Mouse (Mus musculus): ENCODE data around the gene Il18bp. TPM values are rescaled to one million over a fixed set of nuclear protein-coding genes. Genes with fewer than 3 reads are reported as not detected.

Gene Il18bp
- polyA plus RNA-seq, 1 experiment from 2014 or later: 4.8 TPM

DNA sequence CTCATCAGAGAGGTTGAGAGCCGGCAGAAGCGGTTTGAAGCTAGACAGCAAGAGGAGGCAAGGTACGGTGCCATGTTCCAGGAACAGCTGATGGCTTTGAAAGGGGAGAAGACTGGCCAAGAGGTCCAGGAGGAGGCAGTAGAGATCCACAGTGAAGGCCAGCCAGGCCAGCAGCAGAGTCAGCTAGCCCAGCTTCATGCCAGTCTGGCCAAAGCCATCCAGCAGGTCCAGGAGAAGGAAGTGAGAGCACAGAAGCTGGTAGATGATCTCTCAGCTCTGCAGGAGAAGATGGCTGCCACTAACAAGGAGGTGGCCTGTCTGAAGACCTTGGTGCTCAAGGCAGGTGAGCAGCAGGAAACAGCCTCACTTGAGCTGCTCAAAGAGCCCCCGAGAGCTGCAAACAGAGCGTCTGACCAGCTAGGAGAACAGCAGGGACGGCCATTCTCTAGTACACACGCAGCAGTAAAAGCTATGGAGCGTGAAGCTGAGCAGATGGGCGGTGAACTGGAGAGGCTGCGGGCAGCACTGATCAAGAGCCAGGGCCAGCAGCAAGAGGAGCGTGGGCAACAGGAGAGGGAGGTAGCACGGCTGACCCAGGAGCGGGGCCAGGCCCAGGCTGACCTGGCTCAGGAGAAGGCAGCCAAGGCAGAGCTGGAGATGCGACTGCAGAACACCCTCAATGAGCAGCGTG is 18.9 kb downstream of the Il18bp start:
- no peak overlapping the region for H3K27ac ChIP-seq
- no peaks in the 10 kb centered on the region for H3K9me3 ChIP-seq
- no peaks in the 10 kb centered on the region for H3K27me3 ChIP-seq
- WGBS: 94% methylated on average over 15 of the region's 15 CpGs
- H3K4me3 ChIP-seq (replicated peaks): no peak overlapping the region
- H3K4me2 ChIP-seq: no peak overlapping the region
- ATAC-seq (ENCODE audit: low FRiP score): no peak
- peaks cover 94% of the 10 kb centered on the region for H3K36me3 ChIP-seq (replicated peaks)
- H3K9ac ChIP-seq: no peak overlapping the region
- no peaks in the 10 kb centered on the region for H3K4me1 ChIP-seq

DNA sequence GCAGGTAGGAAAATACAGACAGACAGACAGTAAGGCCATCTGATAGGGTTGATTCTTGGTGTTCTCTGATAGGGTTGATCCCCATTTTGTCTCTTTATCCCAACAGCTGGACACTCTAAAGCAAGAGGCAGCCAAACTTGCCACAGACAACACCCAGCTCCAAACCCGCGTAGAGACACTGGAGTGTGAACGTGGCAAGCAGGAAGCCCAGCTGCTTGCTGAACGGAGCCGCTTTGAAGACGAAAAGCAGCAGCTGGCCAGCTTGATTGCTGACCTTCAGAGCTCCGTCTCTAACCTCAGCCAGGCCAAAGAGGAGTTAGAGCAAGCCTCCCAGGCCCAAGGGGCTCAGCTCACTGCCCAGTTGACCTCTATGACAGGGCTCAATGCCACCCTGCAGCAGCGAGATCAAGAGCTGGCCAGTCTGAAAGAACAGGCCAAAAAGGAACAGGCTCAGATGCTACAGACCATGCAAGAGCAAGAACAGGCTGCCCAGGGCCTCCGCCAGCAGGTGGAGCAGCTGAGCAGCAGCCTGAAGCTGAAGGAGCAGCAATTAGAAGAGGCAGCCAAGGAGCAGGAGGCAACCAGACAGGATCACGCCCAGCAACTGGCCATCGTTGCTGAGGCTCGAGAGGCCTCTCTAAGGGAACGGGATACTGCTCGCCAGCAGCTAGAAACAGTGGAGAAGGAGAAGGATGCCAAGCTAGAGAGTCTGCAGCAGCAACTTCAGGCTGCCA is 20.1 kb downstream of the Il18bp start:
- 78% methylated on average over 14 of the region's 14 CpGs for WGBS
- H3K9ac ChIP-seq: no peak overlapping the region
- H3K36me3 ChIP-seq (replicated peaks): peaks cover 95% of the 10 kb centered on the region
- no peaks in the 10 kb centered on the region for H3K27me3 ChIP-seq
- no peaks in the 10 kb centered on the region for H3K9me3 ChIP-seq
- ATAC-seq (ENCODE audit: low FRiP score): peak; percentile 49; the same call in 1 of the 2 replicates
- H3K4me3 ChIP-seq (replicated peaks): no peak overlapping the region
- H3K4me1 ChIP-seq: no peaks in the 10 kb centered on the region
- H3K27ac ChIP-seq: no peak overlapping the region
- H3K4me2 ChIP-seq: no peak overlapping the region

DNA sequence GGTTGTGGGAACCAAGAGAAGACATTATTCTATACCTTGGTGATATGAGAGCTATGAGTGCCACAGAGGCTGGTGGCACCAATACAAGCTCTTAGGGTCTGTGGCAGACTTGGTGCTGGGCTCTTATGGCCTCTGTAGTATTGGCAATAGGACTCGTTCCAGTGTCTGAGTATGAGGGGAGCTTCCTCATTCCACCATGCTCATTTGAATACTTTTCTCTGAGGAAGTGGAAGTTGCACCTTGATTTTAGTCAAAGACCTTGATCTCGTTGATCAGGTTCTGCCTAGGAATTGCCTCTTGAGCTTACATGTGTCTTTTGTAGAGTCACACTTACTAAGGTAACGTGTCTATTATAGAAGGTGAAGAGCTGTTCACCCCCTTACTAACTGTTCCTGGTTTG is 24.2 kb downstream of the Il18bp start:
- ATAC-seq (ENCODE audit: low FRiP score): no peak
- Histone ChIP-seq H3K27me3 (no peaks in the 10 kb centered on the region), H3K9ac (no peak overlapping the region), H3K36me3 (replicated peaks) (peaks cover 93% of the 10 kb centered on the region), H3K4me3 (replicated peaks) (no peak overlapping the region), H3K4me2 (no peak overlapping the region), H3K27ac (no peak overlapping the region), H3K9me3 (no peaks in the 10 kb centered on the region), H3K4me1 (no peaks in the 10 kb centered on the region)
- WGBS: 88% methylated on average over 3 of the region's 3 CpGs

DNA sequence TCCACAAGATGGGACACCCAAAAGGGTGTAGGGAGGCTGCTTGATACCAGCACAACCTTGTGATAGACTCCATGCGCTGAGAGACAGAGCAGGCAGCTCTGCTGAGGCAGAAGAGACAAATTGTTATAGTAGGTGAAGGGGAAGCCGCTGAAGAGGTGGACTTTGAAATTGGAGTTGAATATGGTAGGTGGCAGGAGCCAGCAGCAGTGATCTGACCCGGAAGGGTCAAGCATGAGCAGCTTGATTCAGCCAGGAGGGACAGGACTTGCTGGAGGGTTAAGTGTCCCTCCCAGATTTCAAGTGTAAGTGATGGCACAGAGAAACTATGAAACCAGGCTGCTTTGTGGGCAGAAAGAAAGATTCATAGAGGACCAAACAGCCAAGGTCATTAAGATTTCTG is 33.4 kb downstream of the Il18bp start:
- no peak for ATAC-seq (ENCODE audit: low FRiP score)
- no peaks in the 10 kb centered on the region for H3K4me1 ChIP-seq
- no peak overlapping the region for H3K4me3 ChIP-seq (replicated peaks)
- no peak overlapping the region for H3K9ac ChIP-seq
- peaks cover 64% of the 10 kb centered on the region for H3K36me3 ChIP-seq (replicated peaks)
- WGBS: 93% methylated on average over 3 of the region's 3 CpGs
- no peak overlapping the region for H3K4me2 ChIP-seq
- no peaks in the 10 kb centered on the region for H3K9me3 ChIP-seq
- no peaks in the 10 kb centered on the region for H3K27me3 ChIP-seq
- H3K27ac ChIP-seq: no peak overlapping the region

DNA sequence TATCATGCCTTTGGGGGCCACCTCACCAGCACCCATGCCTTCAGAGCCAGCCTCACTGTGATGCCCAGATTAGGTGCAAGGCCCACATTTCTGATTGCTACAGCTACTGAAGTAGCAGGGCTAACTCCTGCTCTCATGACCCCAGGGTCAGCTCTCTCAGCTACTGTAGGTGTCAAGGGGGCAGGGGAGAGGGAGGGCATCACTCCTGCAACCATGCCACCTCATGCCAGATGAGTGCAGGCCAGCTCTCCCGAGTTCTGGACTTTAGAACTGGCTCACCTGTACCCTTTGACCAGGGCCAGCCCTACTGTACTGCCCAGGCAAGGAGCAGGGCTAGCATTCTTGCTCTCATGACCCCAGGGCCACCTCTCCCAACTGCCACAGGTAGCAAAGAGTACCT is 35.8 kb downstream of the Il18bp start:
- H3K36me3 ChIP-seq (replicated peaks): peaks cover 50% of the 10 kb centered on the region

DNA sequence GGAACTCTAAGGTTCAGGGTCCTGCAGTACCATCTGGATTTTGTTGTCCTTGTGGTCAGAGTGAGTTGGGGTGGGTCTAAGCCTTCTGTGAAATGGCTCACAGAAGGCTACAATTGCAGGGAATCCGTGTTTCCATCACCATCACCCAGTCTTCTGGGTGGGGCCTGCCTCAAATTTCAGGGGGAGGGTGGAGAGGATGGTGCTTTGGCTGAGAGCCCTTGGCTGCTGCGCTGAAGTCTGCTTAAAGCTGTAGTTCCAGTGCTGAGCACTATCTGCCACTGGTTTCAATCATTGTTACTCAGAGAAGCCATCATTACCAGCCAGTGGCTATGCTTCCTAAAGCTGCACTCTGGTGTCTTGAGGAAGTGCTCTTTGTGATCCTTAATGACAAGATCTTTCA is 44.0 kb downstream of the Il18bp start:
- ATAC-seq (ENCODE audit: low FRiP score): no peak
- peaks cover 20% of the 10 kb centered on the region; the same call in 1 of the 2 replicates for H3K36me3 ChIP-seq (replicated peaks)
- no peaks in the 10 kb centered on the region for H3K9me3 ChIP-seq
- H3K4me1 ChIP-seq: peaks cover 30% of the 10 kb centered on the region
- H3K4me3 ChIP-seq (replicated peaks): no peak overlapping the region
- H3K4me2 ChIP-seq: no peak overlapping the region
- H3K27ac ChIP-seq: no peak overlapping the region
- 74% methylated on average over 2 of the region's 2 CpGs for WGBS
- no peak overlapping the region for H3K9ac ChIP-seq
- no peaks in the 10 kb centered on the region for H3K27me3 ChIP-seq

More for the DNA sequence above, 35.8 kb downstream of the Il18bp start:
- no peak for ATAC-seq (ENCODE audit: low FRiP score)
- Histone ChIP-seq H3K4me3 (replicated peaks) (no peak overlapping the region), H3K9me3 (no peaks in the 10 kb centered on the region), H3K27me3 (no peaks in the 10 kb centered on the region), H3K4me2 (no peak overlapping the region), H3K27ac (no peak overlapping the region), H3K9ac (no peak overlapping the region), H3K4me1 (no peaks in the 10 kb centered on the region)
- 69% methylated on average over 1 of the region's 1 CpGs for WGBS

DNA sequence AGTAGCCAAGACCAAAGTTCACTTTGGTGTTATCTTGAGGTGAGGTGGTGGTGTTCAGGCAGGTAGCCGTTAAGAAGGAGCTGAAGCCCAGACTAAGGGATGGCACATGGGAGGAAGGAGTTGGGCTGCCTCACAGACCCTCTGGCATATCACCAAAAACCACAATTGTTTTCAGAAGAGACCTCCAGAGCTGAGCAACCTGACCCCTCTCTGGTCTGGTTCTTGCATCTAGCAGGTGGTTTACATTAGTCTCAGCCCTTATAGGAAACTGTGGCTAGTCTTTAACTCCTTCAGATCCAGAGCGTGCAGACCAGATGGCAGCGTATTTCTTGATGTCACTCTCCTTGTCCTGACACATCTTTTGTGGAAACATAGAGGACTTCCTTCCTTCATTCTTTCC is 44.8 kb downstream of the Il18bp start:
- H3K4me1 ChIP-seq: peaks cover 34% of the 10 kb centered on the region
- WGBS: 88% methylated on average over 3 of the region's 3 CpGs

DNA sequence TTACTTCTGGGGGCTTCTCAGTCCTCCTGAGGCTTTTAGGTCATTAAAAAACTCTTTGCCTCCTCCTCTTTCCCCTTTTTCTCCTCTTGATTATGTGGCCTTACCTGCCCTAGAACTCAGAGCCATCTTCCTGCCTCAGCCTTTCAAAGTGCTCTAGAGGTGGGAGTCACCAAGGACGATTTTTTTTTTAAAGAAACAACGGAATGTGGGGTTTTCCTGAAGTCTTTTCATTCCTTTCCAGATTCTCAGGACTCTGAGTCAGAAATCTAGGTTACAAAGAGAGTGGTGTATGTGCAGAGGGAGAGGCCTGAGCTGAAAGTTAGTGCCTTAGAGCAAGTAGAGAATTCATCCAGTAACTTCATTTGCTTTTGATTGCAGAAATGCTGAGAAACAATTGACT is 46.8 kb downstream of the Il18bp start:
- 40% methylated on average over 2 of the region's 2 CpGs for WGBS
- Histone ChIP-seq H3K27ac (peak overlapping the region; percentile 100), H3K4me2 (peak overlapping the region; percentile 78), H3K4me1 (peaks cover 39% of the 10 kb centered on the region), H3K27me3 (no peaks in the 10 kb centered on the region), H3K9me3 (no peaks in the 10 kb centered on the region), H3K4me3 (replicated peaks) (peak overlapping the region; percentile 62), H3K36me3 (replicated peaks) (peaks cover 7% of the 10 kb centered on the region; the same call in 1 of the 2 replicates), H3K9ac (peak overlapping the region; percentile 91)
- no peak for ATAC-seq (ENCODE audit: low FRiP score)

More for the DNA sequence above, 44.8 kb downstream of the Il18bp start:
- H3K36me3 ChIP-seq (replicated peaks): peaks cover 16% of the 10 kb centered on the region; the same call in 1 of the 2 replicates
- no peaks in the 10 kb centered on the region for H3K27me3 ChIP-seq
- ATAC-seq (ENCODE audit: low FRiP score): no peak
- no peak overlapping the region for H3K27ac ChIP-seq
- no peak overlapping the region for H3K4me2 ChIP-seq
- H3K9me3 ChIP-seq: no peaks in the 10 kb centered on the region
- no peak overlapping the region for H3K4me3 ChIP-seq (replicated peaks)
- no peak overlapping the region for H3K9ac ChIP-seq

DNA sequence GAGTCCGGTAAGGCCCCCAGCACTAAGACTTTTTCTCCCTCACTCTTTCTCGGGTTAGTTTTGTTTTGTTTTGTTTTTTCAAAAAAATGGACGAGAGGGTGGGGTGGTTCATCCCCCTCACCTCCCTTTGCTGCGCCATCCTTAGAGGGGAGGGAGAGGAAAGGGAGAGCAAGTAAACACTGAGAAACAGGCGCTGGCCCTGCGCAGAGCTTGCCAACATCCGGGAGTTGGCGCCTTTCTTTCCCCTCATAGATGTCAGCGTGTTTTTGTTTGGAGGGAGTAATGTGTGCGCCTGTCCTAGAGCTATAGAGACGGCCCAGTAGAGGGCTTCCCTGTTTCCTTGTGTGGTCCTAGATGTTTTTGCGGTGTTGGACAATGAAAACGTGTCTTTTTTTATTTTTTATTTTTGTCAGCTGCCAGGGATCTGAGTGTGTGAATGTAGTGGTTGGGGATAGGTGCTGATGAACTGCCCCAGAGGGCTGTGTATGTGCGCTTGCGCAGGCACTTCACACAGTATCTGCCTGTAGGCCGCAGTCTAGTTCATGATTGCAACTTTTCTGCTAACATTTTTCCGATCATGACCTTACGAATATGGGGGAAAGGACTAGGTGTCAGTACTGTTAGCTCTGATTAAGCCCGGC is 47.5 kb downstream of the Il18bp start:
- H3K27ac ChIP-seq: peak overlapping the region; percentile 100
- H3K4me3 ChIP-seq (replicated peaks): peak overlapping the region; percentile 62
- peaks cover under 1% of the 10 kb centered on the region; the same call in 1 of the 2 replicates for H3K36me3 ChIP-seq (replicated peaks)
- H3K4me1 ChIP-seq: peaks cover 39% of the 10 kb centered on the region
- WGBS: 1% methylated on average over 19 of the region's 19 CpGs
- H3K9ac ChIP-seq: peak overlapping the region; percentile 91
- no peaks in the 10 kb centered on the region for H3K9me3 ChIP-seq
- ATAC-seq (ENCODE audit: low FRiP score): peak; percentile 78
- no peaks in the 10 kb centered on the region for H3K27me3 ChIP-seq
- H3K4me2 ChIP-seq: peak overlapping the region; percentile 78

DNA sequence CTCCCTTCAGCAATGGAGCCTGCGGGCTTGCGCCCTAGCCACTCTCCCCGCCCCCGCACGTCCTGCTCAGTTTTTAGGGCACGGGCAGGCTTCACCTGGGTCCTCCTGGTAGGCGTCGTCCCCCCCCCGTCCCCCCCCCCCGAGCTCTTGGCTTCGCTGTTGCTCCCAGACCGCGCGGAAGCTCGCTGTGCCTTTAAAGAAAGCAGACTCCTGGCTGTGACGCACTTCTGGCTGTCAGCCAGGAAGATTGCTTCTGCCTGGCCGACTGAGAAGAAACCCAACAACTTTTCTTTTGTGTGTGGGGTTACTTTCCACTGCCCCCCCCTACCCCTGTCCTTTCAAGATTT is 48.1 kb downstream of the Il18bp start:
- under 1% methylated on average over 17 of the region's 17 CpGs for WGBS
- Histone ChIP-seq H3K4me1 (peaks cover 39% of the 10 kb centered on the region), H3K27me3 (no peaks in the 10 kb centered on the region), H3K27ac (peak overlapping the region; percentile 100), H3K9me3 (no peaks in the 10 kb centered on the region), H3K36me3 (replicated peaks) (no peaks in the 10 kb centered on the region), H3K4me2 (peak overlapping the region; percentile 78), H3K9ac (peak overlapping the region; percentile 91), H3K4me3 (replicated peaks) (peak overlapping the region; percentile 62)
- peak; percentile 70 for ATAC-seq (ENCODE audit: low FRiP score)

DNA sequence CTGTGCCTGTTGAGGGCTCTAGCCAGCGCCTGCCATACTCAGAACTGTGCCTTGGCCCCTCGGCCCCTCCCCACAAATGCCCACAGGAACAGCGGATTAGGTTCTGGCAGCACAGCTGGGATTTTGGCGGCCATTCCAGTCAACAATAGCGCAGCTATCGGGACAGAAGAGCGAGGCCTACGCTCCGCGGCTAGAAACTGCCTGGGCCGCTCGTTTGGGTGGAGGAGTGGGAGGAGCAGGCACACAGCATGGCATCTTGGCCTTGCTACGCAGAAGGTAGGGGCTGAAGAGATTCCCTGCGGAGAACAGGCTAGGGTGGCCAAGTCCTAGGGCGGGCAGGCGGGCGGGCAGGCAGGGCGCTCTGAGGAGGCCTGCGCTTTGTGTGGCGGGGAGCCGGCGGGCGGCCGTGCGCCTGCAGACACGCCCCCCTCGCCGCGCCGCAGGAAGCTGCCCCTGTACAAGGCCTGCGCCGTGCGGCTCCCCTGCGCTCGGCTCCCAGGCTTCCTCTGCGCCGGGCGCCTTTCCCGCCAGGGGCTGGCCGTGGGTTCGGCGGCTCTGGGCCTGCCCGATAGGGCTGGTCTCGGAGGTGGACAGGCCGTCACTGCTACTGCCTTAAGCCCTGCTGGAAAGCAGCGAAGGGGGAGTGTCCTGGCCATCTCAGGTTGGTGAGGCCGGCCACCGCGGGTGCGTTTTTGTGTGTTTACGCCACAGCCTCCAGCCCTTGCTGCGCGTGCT is 48.6 kb downstream of the Il18bp start:
- peak overlapping the region; percentile 100 for H3K27ac ChIP-seq
- H3K4me3 ChIP-seq (replicated peaks): peak overlapping the region; percentile 62
- H3K4me2 ChIP-seq: peak overlapping the region; percentile 78
- H3K27me3 ChIP-seq: no peaks in the 10 kb centered on the region
- peaks cover 39% of the 10 kb centered on the region for H3K4me1 ChIP-seq
- peak; percentile 93 for ATAC-seq (ENCODE audit: low FRiP score)
- H3K9ac ChIP-seq: peak overlapping the region; percentile 91
- no peaks in the 10 kb centered on the region for H3K9me3 ChIP-seq
- WGBS: under 1% methylated on average over 53 of the region's 53 CpGs
- H3K36me3 ChIP-seq (replicated peaks): no peaks in the 10 kb centered on the region

DNA sequence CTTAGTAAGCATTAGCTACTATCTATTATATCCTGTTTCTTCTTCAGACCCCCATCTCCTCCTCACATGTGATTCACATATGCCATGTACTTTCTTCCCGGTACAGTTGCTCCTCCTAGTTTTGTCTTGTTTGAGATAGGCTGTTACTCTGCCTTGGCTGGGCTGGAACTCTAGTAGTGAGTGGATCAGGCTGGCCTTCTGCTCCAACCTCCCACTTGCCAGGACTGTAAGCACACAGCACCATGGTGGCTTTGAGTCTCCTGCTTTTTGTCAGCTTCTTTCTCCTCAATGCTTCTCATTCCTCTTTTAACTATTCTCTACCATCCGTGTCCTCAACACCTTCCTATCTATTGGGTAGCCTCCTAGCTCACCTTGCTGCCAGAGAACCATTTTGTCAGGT is 49.7 kb downstream of the Il18bp start:
- no peak overlapping the region; the same call in 1 of the 2 replicates for H3K9ac ChIP-seq
- peak overlapping the region; percentile 78; the same call in 1 of the 2 replicates for H3K4me2 ChIP-seq
- no peaks in the 10 kb centered on the region for H3K9me3 ChIP-seq
- H3K27ac ChIP-seq: peak overlapping the region; percentile 60
- no peaks in the 10 kb centered on the region for H3K27me3 ChIP-seq
- no peak for ATAC-seq (ENCODE audit: low FRiP score)
- H3K36me3 ChIP-seq (replicated peaks): no peaks in the 10 kb centered on the region
- 62% methylated on average over 2 of the region's 2 CpGs for WGBS
- no peak overlapping the region for H3K4me3 ChIP-seq (replicated peaks)
- H3K4me1 ChIP-seq: peaks cover 35% of the 10 kb centered on the region
